Mouse (Mus musculus): ENCODE measurements around the gene Fam76b. TPM values are rescaled to one million over a fixed set of nuclear protein-coding genes. Genes with fewer than 3 reads are reported as not detected.
"Not testable (repeated sequence)": the region's sequence is repeated elsewhere in the genome, so short reads cannot be mapped to it uniquely, and the experiment has no call there.

Fam76b gene
- 19.8 and 21.3 TPM in 2 replicates for polyA plus RNA-seq (2016; fragmentation: Nextera tagmentation; extraction: Ambion mirVana)

DNA sequence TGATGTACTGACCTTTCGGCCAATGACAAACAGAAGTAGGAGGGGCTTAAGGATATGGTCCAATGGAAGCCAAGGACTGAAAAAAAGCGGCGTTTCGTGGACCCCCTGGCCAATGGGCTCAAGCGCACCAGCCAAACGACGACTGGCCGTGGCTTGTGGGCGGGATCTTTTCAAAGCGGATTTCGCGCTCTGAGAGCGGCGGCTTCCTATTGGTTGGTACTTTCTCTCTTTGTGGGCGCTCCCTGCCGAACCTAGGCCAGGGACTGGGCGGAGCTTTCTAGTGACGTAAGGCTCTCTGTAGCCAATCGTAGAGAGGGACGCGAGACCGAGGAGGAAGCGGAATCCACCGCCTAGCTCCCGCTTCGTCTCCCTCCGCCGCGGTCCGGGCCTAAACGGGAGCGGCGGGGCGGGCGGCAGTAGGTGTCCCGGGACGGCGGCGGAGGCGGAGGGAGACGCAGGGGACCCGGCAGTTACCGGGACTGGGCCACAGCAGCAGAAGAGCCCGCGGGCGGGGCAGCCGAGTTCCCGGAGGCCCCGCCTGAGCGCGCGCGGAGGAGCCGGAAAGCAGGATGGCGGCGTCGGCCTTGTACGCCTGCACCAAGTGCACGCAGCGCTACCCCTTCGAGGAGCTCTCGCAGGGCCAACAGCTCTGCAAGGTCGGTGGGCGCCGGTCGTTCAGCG is at the start of gene Fam76b:
Fam76b (plus strand) TSS at position 311 of the 681 bp plus-strand sequence.
- Histone ChIP-seq H3K27ac (ENCODE audit: poor library complexity, severe bottlenecking) (peak within 1 kb of the TSS; percentile 98), H3K36me3 (peaks cover 24% of the 10 kb centered on the region)
- under 1% methylated on average over 67 of the region's 67 CpGs for WGBS

DNA sequence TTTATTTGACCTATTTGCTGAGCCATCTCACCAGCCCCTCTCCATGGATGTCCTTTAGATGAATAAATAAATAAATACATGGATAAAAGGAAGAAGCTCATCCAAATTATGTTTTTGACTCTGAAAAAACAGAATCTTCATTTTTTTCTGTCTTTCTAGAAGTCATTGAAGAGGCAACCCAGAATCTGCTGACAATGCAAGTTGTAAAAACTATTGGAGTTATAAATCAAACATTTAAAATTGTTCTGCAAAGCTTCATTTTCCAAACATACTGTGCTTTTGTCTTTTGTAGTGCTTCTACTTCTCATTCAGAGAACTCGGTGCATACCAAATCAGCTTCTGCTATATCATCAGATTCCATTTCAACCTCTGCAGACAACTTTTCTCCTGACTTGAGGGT is 45.5 kb upstream of the Fam76b start:
- Histone ChIP-seq H3K36me3 (peaks cover 24% of the 10 kb centered on the region), H3K4me2 (no peak overlapping the region), H3K27me3 (replicated peaks) (no peaks in the 10 kb centered on the region), H3K27ac (ENCODE audit: poor library complexity, severe bottlenecking) (no peak overlapping the region), H3K9me3 (replicated peaks) (no peaks in the 10 kb centered on the region), H3K9ac (no peak overlapping the region), H3K4me1 (replicated peaks) (peaks cover 5% of the 10 kb centered on the region), H3K4me3 (no peak overlapping the region)
- no peak for ATAC-seq (ENCODE audit: insufficient number of reproducible peaks, low FRiP score)
- WGBS = 93% methylated on average over 1 of the region's 1 CpGs

More for the DNA sequence above, at the start of gene Fam76b:
- H3K9me3 ChIP-seq (replicated peaks) = no peaks in the 10 kb centered on the region
- H3K4me3 ChIP-seq = peak within 1 kb of the TSS; percentile 86
- H3K27me3 ChIP-seq (replicated peaks) = no peaks in the 10 kb centered on the region
- ATAC-seq (ENCODE audit: insufficient number of reproducible peaks, low FRiP score) = peak; percentile 92
- peak within 1 kb of the TSS; percentile 85 for H3K4me2 ChIP-seq
- H3K9ac ChIP-seq = peak within 1 kb of the TSS; percentile 94
- peaks cover 19% of the 10 kb centered on the region for H3K4me1 ChIP-seq (replicated peaks)

DNA sequence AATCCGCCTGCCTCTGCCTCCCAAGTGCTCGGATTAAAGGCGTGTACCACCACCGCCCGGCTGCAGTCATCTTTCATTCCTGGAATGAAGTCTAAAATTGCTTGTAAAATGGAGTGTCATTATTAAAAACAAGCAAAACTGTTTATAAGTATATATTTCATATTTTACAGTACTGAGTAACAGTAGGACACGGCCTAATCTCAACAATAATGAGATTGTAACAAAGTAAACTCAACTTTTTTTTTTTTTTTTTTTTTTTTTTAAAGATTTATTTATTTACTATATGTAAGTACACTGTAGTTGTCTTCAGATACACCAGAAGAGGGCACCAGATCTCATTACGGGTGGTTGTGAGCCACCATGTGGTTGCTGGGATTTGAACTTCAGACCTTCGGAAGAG is 36.7 kb upstream of the Fam76b start:
- WGBS = 89% methylated on average over 8 of the region's 8 CpGs
- ATAC-seq (ENCODE audit: insufficient number of reproducible peaks, low FRiP score); H3K9me3 ChIP-seq (replicated peaks); H3K27ac ChIP-seq (ENCODE audit: poor library complexity, severe bottlenecking); H3K4me1 ChIP-seq (replicated peaks); H3K27me3 ChIP-seq (replicated peaks); H3K9ac ChIP-seq; H3K4me2 ChIP-seq; H3K4me3 ChIP-seq: not testable (repeated sequence)
- peaks cover 40% of the 10 kb centered on the region for H3K36me3 ChIP-seq

DNA sequence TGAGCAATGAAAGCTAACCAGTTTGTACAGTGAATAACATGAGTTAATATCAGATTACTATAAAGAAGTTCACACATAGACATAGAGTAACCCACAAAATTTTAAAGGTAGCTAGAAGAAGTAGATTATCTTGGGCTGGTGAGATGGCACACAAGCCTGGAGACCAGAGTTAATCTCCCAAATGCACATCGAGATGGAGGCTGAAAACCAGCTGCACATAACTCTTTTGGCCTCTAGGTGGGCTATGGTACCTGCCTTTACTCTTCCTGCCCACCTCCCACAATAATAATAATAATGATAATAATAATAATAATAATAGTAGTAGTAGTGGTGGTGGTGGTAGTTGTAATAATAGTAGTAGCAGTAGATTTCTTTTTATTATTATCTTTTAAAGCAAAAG is 33.2 kb upstream of the Fam76b start:
- no peak overlapping the region for H3K9ac ChIP-seq
- H3K36me3 ChIP-seq = peaks cover 44% of the 10 kb centered on the region
- H3K4me3 ChIP-seq = no peak overlapping the region
- H3K4me1 ChIP-seq (replicated peaks) = no peaks in the 10 kb centered on the region
- no peaks in the 10 kb centered on the region for H3K27me3 ChIP-seq (replicated peaks)
- no peak overlapping the region for H3K27ac ChIP-seq (ENCODE audit: poor library complexity, severe bottlenecking)
- no peak overlapping the region for H3K4me2 ChIP-seq
- H3K9me3 ChIP-seq (replicated peaks) = no peaks in the 10 kb centered on the region
- ATAC-seq (ENCODE audit: insufficient number of reproducible peaks, low FRiP score) = no peak
- 72% methylated on average over 1 of the region's 1 CpGs for WGBS

DNA sequence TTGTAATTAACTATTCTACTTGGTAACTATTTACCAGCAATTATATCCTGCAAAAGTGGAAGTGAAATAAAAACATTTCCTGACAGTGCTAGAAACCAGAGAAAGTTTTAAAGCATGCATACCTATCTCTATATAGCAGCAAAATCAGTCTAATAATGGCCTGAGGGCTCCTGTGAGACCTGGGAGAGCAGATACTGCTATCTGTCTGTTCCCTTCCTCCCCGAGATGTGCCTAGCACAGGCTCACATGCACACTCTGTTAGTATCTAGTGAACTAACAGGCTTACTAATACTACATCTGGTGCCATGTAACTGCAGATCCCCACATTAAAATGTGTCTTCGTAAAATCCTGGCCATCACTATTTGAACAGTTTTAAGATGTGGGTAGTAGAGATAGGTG is 32.8 kb upstream of the Fam76b start:
- Histone ChIP-seq H3K4me2 (no peak overlapping the region), H3K4me1 (replicated peaks) (no peaks in the 10 kb centered on the region), H3K27me3 (replicated peaks) (no peaks in the 10 kb centered on the region), H3K27ac (ENCODE audit: poor library complexity, severe bottlenecking) (no peak overlapping the region), H3K4me3 (no peak overlapping the region), H3K9ac (no peak overlapping the region), H3K36me3 (peaks cover 48% of the 10 kb centered on the region), H3K9me3 (replicated peaks) (no peaks in the 10 kb centered on the region)
- no peak for ATAC-seq (ENCODE audit: insufficient number of reproducible peaks, low FRiP score)
- 79% methylated on average over 2 of the region's 2 CpGs for WGBS

DNA sequence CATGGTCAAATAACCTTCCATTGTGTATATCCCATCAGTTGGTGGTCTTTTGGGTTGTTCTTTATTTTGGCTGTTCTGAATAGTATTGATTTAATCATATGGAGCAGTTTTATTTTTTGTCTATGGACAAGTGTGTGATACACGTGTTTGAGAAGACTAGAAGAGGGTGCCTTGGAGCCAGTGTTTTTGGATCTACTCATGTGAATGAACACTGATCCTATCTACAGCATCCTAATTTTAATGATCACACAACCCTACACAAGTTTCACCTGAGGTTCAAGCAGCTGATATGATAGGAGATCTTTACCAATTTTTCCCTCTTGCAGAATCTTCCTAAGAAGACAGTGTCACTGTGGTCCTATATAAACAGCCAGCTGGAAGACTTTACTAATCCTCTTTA is 23.0 kb upstream of the Fam76b start:
- Histone ChIP-seq H3K4me2 (no peak overlapping the region), H3K36me3 (peaks cover 62% of the 10 kb centered on the region), H3K9me3 (replicated peaks) (no peaks in the 10 kb centered on the region), H3K27ac (ENCODE audit: poor library complexity, severe bottlenecking) (no peak overlapping the region), H3K4me1 (replicated peaks) (no peaks in the 10 kb centered on the region), H3K9ac (no peak overlapping the region), H3K27me3 (replicated peaks) (no peaks in the 10 kb centered on the region), H3K4me3 (no peak overlapping the region)
- no peak for ATAC-seq (ENCODE audit: insufficient number of reproducible peaks, low FRiP score)
- 86% methylated on average over 1 of the region's 1 CpGs for WGBS

DNA sequence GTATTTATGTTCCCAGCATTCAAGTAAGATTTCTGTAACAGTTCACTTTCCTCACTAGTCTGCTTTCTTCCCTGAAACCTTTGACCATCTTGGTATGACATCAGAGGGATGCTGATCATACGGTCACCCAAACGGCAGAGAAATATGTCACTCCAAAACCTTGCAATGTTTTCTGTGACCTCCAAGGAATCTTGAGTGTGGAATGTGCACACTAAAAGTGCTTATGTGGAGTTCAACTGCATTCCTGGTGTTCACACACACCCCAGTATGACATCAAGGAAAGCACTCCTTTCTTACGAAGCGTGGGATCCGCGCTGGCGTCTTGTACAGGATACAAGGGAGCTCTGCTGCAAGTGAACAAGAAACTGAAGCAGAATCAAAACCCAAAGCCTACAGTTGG is 20.7 kb upstream of the Fam76b start:
- WGBS = 93% methylated on average over 7 of the region's 7 CpGs

DNA sequence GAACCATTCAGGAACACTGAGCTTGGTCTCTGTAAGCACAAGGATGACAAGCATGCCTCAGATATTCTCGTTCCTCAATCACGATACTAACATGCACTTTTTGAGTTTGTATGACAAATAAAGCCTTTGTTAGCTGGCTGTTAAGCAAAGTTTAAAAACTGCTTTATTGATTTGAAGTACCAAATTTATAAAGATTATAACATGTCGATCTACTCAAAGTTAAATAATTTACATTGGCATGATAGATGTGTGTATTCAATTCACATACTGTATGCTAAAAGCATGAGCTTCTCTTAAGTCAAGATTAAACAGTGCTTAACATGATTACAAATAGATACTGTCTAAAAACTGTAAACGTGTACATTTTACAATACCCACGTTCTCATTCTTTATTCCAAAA is 19.9 kb upstream of the Fam76b start:
- Histone ChIP-seq H3K9ac (no peak overlapping the region), H3K27ac (ENCODE audit: poor library complexity, severe bottlenecking) (no peak overlapping the region), H3K36me3 (peaks cover 76% of the 10 kb centered on the region), H3K4me3 (no peak overlapping the region), H3K27me3 (replicated peaks) (no peaks in the 10 kb centered on the region), H3K9me3 (replicated peaks) (no peaks in the 10 kb centered on the region), H3K4me1 (replicated peaks) (no peaks in the 10 kb centered on the region), H3K4me2 (no peak overlapping the region)
- 90% methylated on average over 5 of the region's 5 CpGs for WGBS
- no peak for ATAC-seq (ENCODE audit: insufficient number of reproducible peaks, low FRiP score)

More for the DNA sequence above, 20.7 kb upstream of the Fam76b start:
- Histone ChIP-seq H3K4me1 (replicated peaks) (no peaks in the 10 kb centered on the region), H3K4me3 (no peak overlapping the region), H3K27me3 (replicated peaks) (no peaks in the 10 kb centered on the region), H3K36me3 (peaks cover 69% of the 10 kb centered on the region), H3K4me2 (no peak overlapping the region), H3K9me3 (replicated peaks) (no peaks in the 10 kb centered on the region), H3K9ac (no peak overlapping the region), H3K27ac (ENCODE audit: poor library complexity, severe bottlenecking) (no peak overlapping the region)
- ATAC-seq (ENCODE audit: insufficient number of reproducible peaks, low FRiP score) = no peak

DNA sequence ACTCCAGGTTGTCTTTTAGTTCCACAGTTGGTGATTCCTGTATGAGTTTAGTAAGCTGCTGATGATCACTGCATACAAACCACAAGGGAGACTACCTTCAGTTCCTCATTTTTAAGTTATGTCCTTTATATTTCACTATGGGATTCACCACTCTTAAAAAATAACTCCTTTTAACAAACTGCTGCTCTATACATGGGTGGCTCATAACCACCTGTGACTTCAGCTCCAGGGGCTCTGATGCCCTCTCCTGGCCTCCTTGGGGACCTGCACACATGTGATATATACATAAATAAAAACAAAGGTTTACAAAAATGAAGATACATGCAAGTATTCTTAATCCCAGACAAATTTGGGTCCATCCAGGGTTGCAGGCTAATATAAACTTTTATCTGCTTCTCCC is 17.6 kb upstream of the Fam76b start:
- H3K9ac ChIP-seq = no peak overlapping the region
- H3K9me3 ChIP-seq (replicated peaks) = no peaks in the 10 kb centered on the region
- no peak for ATAC-seq (ENCODE audit: insufficient number of reproducible peaks, low FRiP score)
- no peak overlapping the region for H3K27ac ChIP-seq (ENCODE audit: poor library complexity, severe bottlenecking)
- no peak overlapping the region for H3K4me3 ChIP-seq
- no peaks in the 10 kb centered on the region for H3K4me1 ChIP-seq (replicated peaks)
- peaks cover 67% of the 10 kb centered on the region for H3K36me3 ChIP-seq
- H3K27me3 ChIP-seq (replicated peaks) = no peaks in the 10 kb centered on the region
- no peak overlapping the region for H3K4me2 ChIP-seq

DNA sequence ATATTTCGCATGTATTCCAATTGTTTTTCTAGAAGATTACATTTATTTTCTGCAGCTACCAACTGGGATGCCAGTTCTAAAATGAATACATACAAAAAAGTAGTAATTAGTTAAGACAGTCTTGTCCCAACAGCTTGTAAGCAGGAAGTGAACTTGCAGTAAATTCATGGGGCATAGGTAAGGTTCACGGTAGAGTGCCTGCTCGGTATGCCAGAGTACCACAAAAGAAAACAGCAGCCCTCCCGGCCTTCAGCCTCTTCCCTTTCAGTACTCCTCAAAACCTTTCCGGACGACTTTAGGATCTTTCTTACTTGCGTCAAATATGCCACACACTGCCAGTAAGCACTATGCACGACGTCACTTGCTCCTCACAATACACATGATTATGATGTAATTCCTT is 9.1 kb upstream of the Fam76b start:
- Histone ChIP-seq H3K4me2 (no peak overlapping the region), H3K27me3 (replicated peaks) (no peaks in the 10 kb centered on the region), H3K36me3 (peaks cover 68% of the 10 kb centered on the region), H3K4me3 (no peak overlapping the region), H3K27ac (ENCODE audit: poor library complexity, severe bottlenecking) (no peak overlapping the region), H3K9me3 (replicated peaks) (no peaks in the 10 kb centered on the region), H3K9ac (no peak overlapping the region), H3K4me1 (replicated peaks) (no peaks in the 10 kb centered on the region)
- 90% methylated on average over 9 of the region's 9 CpGs for WGBS
- no peak for ATAC-seq (ENCODE audit: insufficient number of reproducible peaks, low FRiP score)

DNA sequence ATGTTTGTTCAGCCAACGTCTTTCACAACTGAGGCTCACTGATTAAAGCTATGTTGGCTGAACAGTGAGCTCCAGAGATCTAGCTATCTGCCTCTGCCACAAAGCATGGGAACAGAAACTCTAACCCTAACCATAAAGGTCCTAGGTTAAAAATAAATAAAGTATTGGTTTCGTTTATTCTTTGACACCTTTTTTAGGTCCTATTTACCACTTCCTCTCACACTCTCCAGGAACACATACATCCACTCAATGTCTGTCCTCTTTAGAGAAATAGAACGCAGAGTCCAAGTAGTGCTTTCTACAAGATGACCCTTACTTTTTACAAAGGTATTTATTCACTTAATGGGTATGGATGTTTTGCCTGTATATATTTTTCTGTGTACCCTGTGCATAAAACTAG is 6.7 kb upstream of the Fam76b start:
- Histone ChIP-seq H3K27ac (ENCODE audit: poor library complexity, severe bottlenecking) (no peak overlapping the region), H3K27me3 (replicated peaks) (no peaks in the 10 kb centered on the region), H3K4me3 (no peak overlapping the region), H3K9ac (no peak overlapping the region), H3K9me3 (replicated peaks) (no peaks in the 10 kb centered on the region), H3K36me3 (peaks cover 56% of the 10 kb centered on the region), H3K4me1 (replicated peaks) (peaks cover 15% of the 10 kb centered on the region), H3K4me2 (no peak overlapping the region)
- no peak for ATAC-seq (ENCODE audit: insufficient number of reproducible peaks, low FRiP score)
- 96% methylated on average over 3 of the region's 3 CpGs for WGBS

DNA sequence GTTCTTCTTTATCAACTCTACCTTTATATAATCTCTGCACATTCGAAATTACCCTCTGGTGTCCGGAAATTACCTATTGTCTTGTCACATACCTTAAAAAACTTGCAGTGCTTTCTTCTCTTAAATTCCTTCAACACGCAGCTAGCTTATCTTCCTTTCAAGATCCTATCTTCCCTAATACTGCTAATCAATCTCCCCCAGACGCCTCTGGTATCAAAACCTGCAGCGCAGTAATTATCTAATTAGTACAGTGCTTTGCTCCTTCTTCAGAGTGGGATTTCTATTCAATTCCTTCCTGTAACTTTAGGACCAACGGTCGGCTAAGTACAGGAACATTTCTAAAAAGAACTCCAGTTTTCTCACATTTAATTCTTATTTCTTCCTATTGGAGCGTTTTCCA is 1.6 kb upstream of the Fam76b start:
- Histone ChIP-seq H3K36me3 (peaks cover 17% of the 10 kb centered on the region), H3K9ac (peak overlapping the region; percentile 88), H3K27me3 (replicated peaks) (no peaks in the 10 kb centered on the region), H3K4me3 (peak overlapping the region; percentile 86), H3K4me2 (peak overlapping the region; percentile 85), H3K27ac (ENCODE audit: poor library complexity, severe bottlenecking) (peak overlapping the region; percentile 98), H3K9me3 (replicated peaks) (no peaks in the 10 kb centered on the region), H3K4me1 (replicated peaks) (peaks cover 19% of the 10 kb centered on the region)
- no peak for ATAC-seq (ENCODE audit: insufficient number of reproducible peaks, low FRiP score)
- 5% methylated on average over 8 of the region's 8 CpGs for WGBS

Measured in heart, embryonic 12.5 days (tissue).